Mouse (Mus musculus) layer of hippocampus, adult 8-10 months (tissue): Measurements from ENCODE around the gene Cym. TPM values are rescaled to one million over a fixed set of nuclear protein-coding genes. Genes with fewer than 3 reads are reported as not detected.

Experiments used
- DNase-seq, 2 experiments: peaks; one replicate each; pipeline ENCODE4 v3.0.0; 2022; ENCODE audit warnings: low spot score in 2 of 2
- total RNA-seq, 4 experiments: library from RNA; stranded (reverse); gene quantifications; 2 replicates each; pipeline ENCODE4 v1.2.4; 2022

Gene Cym
- total RNA-seq, 4 experiments from 2014 or later, result 0.27 TPM; not detected in 3

- DNase-seq, result no peak
Observed at GRCm38 (mm10) chr3:107171964-107172363, 49.6 kb downstream of the Cym start.

- DNase-seq, result peak in 1 of 2 experiments; percentile 38
Observed at GRCm38 (mm10) chr3:107169552-107169951, 52.0 kb downstream of the Cym start.

- DNase-seq, result no peak
Observed at GRCm38 (mm10) chr3:107162741-107163140, 58.8 kb downstream of the Cym start.

Other genes starting within 250 kb of the Cym start
- 10 to 100 TPM; 19.8 to 22.5 (median 21.0) TPM for gene Kcna3, start 185.6 kb downstream of the Cym start, total RNA-seq
- 100 to 1,000 TPM in 2 of 4 experiments, 10 to 100 TPM in 2; 84.2 to 114 (median 96.6) TPM for gene Kcna2, start 120.6 kb downstream of the Cym start, total RNA-seq
- not detected for gene Kcna10, start 38.7 kb downstream of the Cym start, total RNA-seq
- gene A630076J17Rik, start 8.9 kb upstream of the Cym start, total RNA-seq, result not detected
- under 1 TPM in 2 of 4 experiments, not detected in 2; 0.18 to 0.31 TPM for gene Prok1, start 18.0 kb upstream of the Cym start, total RNA-seq
- gene Lamtor5, start 57.1 kb upstream of the Cym start, total RNA-seq, result 10 to 100 TPM; 59.9 to 73.1 (median 66.1) TPM
- 1 to 10 TPM in 3 of 4 experiments, under 1 TPM in 1; 0.62 to 1.6 (median 1.1) TPM for gene Slc16a4, start 69.5 kb upstream of the Cym start, total RNA-seq
- gene Rbm15, start 111.9 kb upstream of the Cym start, total RNA-seq, result 10 to 100 TPM; 26.1 to 29.9 (median 28.4) TPM
- 10 to 100 TPM; 51.8 to 70.3 (median 61.7) TPM for gene Kcnc4, start 237.8 kb upstream of the Cym start, total RNA-seq